ENCODE assay signal across 26 mouse cellular contexts in genomic region chr2:158232414-158232813, GRCm38 (mm10). TPM values are rescaled to one million over a fixed set of nuclear protein-coding genes. Genes with fewer than 3 reads are reported as not detected.
A peak's percentile ranks its signal among the peaks of the same experiment; 100 is the strongest.
DNase-seq lines count a peak whose midpoint lies in the region; ATAC-seq lines count a peak whose summit lies in the region.
"Had no signal": no experiment of that assay in that cellular context is flagged by ENCODE, and none has a peak within 500 bp of the region (broad histone marks: within the 10 kb centered on the region; RNA-seq: fewer than 3 reads in every experiment).

No protein-coding gene starts in this region.

- H3K27ac ChIP-seq in kidney, embryonic 16.5 days (ENCODE audit: low read length): 0 out of 2 replicates have a peak overlapping the region, but pooled peaks have one; percentile 17
- no peak overlapping the region for H3K27ac ChIP-seq in stomach, embryonic 16.5 days (ENCODE audit: low read length)
- H3K27ac ChIP-seq: embryonic facial prominence, embryonic 15.5 days; forebrain, embryonic 10.5 days; gastrocnemius, adult 2 months had no signal

- 0 out of 2 replicates have a peak, but pooled peaks cover 4% of the 10 kb centered on the region for H3K27me3 ChIP-seq in kidney, embryonic 16.5 days (ENCODE audit: insufficient read depth, low read length)
- no peaks in the 10 kb centered on the region for H3K27me3 ChIP-seq in stomach, embryonic 16.5 days (ENCODE audit: control insufficient read depth, insufficient read depth, low read length)
- H3K27me3 ChIP-seq: embryonic facial prominence, embryonic 15.5 days had no signal

- H3K9me3 ChIP-seq in kidney, embryonic 16.5 days (ENCODE audit: low read length): no peaks in the 10 kb centered on the region
- H3K9me3 ChIP-seq in stomach, embryonic 16.5 days (replicated peaks; ENCODE audit: control insufficient read depth, low read length): no peaks in the 10 kb centered on the region; the same call in 1 of the 2 replicates
- H3K9me3 ChIP-seq: embryonic facial prominence, embryonic 15.5 days; forebrain, embryonic 10.5 days; G1E; heart, embryonic 12.5 days had no signal

- H3K4me2 ChIP-seq in kidney, embryonic 16.5 days (replicated peaks; ENCODE audit: low read depth, low read length): no peak overlapping the region
- no peak overlapping the region for H3K4me2 ChIP-seq in stomach, embryonic 16.5 days (ENCODE audit: low read depth, low read length)
- H3K4me2 ChIP-seq: embryonic facial prominence, embryonic 15.5 days; heart, embryonic 12.5 days had no signal

- H3K4me1 ChIP-seq in kidney, embryonic 16.5 days (ENCODE audit: insufficient read depth, low read length): peaks cover 9% of the 10 kb centered on the region
- peaks cover 16% of the 10 kb centered on the region for H3K4me1 ChIP-seq in stomach, embryonic 16.5 days (ENCODE audit: control insufficient read depth, insufficient read depth, low read length)

- DNase-seq in kidney, adult 11 months: no peak
- DNase-seq in retina, postnatal 1 day: peak; percentile 40
- DNase-seq in retina, embryonic 14.5 days (ENCODE audit: low spot score): no peak
- DNase-seq in embryo, embryonic 10 days (ENCODE audit: low spot score): no peak
- DNase-seq: adrenal gland, postnatal 10 days; B cell, adult 2 months; cerebellum, adult 11 months; cerebellum, adult 9-10 months; cerebellum, postnatal 36 days; embryo, embryonic 11 days; gastrocnemius, adult 2 months; gastrocnemius, postnatal 25 days had no signal

- no peaks in the 10 kb centered on the region for H3K36me3 ChIP-seq in kidney, embryonic 16.5 days (ENCODE audit: insufficient read depth, low read length)
- H3K36me3 ChIP-seq in stomach, embryonic 16.5 days (ENCODE audit: control insufficient read depth, insufficient read depth, low read length): no peaks in the 10 kb centered on the region
- H3K36me3 ChIP-seq: embryonic facial prominence, embryonic 15.5 days; forebrain, embryonic 10.5 days; G1E; heart, embryonic 12.5 days had no signal

- ATAC-seq in kidney, embryonic 16.5 days (ENCODE audit: low FRiP score, low TSS enrichment): no peak
- peak; percentile 59; the same call in 1 of the 2 replicates for ATAC-seq in stomach, embryonic 16.5 days (ENCODE audit: insufficient read depth, low FRiP score)
- ATAC-seq: CD4-positive, CD25-positive, alpha-beta regulatory T cell, adult 4 months; forebrain, embryonic 14.5 days; hindbrain, embryonic 16.5 days had no signal

- H3K9ac ChIP-seq in kidney, embryonic 16.5 days (replicated peaks; ENCODE audit: low read length): no peak overlapping the region
- no peak overlapping the region for H3K9ac ChIP-seq in stomach, embryonic 16.5 days (ENCODE audit: low read length)
- H3K9ac ChIP-seq: embryonic facial prominence, embryonic 15.5 days; heart, embryonic 12.5 days had no signal

- H3K4me3 ChIP-seq in kidney, embryonic 16.5 days (ENCODE audit: low read length): no peak overlapping the region
- no peak overlapping the region for H3K4me3 ChIP-seq in stomach, embryonic 16.5 days (replicated peaks; ENCODE audit: low read length)
- H3K4me3 ChIP-seq: embryonic facial prominence, embryonic 15.5 days; erythroblast, embryonic 14.5 days; forebrain, embryonic 10.5 days; gastrocnemius, adult 2 months; heart, embryonic 12.5 days had no signal

- 58% methylated on average over 3 of the region's 3 CpGs for WGBS in kidney, embryonic 16.5 days
- WGBS in stomach, embryonic 16.5 days: 44% methylated on average over 3 of the region's 3 CpGs

RNA-seq across cellular contexts. Expression of gene D630003M21Rik, which starts 3.4 kb away (rescaled TPM):
- polyA plus RNA-seq in kidney, embryonic 16.5 days (2015; fragmentation: Nextera tagmentation; extraction: Ambion mirVana): 8.3 and 9.0 TPM in 2 replicates
- 4.7 and 5.4 TPM in 2 replicates for polyA plus RNA-seq in stomach, embryonic 16.5 days (2015; fragmentation: Nextera tagmentation; extraction: Ambion mirVana)
- polyA plus RNA-seq: CD4-positive, CD25-positive, alpha-beta regulatory T cell, adult 4 months; G1E had no signal

RNA-seq across cellular contexts. Expression of gene Bpi, which starts 25.5 kb away (rescaled TPM):
- 0.18 TPM in 1 of 2 replicates, not detected in the other for polyA plus RNA-seq in kidney, embryonic 16.5 days (2015; fragmentation: Nextera tagmentation; extraction: Ambion mirVana)
- polyA plus RNA-seq in stomach, embryonic 16.5 days (2015; fragmentation: Nextera tagmentation; extraction: Ambion mirVana): not detected in 2 replicates
- polyA plus RNA-seq: brain, embryonic 14.5 days; CD4-positive, CD25-positive, alpha-beta regulatory T cell, adult 4 months; embryonic facial prominence, embryonic 11.5 days; embryonic facial prominence, embryonic 15.5 days; erythroblast, embryonic 14.5 days; forebrain, embryonic 10.5 days; forebrain, embryonic 14.5 days; G1E; heart, embryonic 12.5 days; heart, embryonic 16.5 days; hindbrain, embryonic 11.5 days; hindbrain, embryonic 16.5 days had no signal
